Mouse (Mus musculus): ENCODE data around the gene Bach1.
"Not testable (repeated sequence)": the region's sequence is repeated elsewhere in the genome, so short reads cannot be mapped to it uniquely, and the experiment has no call there.

The Bach1 gene

DNA sequence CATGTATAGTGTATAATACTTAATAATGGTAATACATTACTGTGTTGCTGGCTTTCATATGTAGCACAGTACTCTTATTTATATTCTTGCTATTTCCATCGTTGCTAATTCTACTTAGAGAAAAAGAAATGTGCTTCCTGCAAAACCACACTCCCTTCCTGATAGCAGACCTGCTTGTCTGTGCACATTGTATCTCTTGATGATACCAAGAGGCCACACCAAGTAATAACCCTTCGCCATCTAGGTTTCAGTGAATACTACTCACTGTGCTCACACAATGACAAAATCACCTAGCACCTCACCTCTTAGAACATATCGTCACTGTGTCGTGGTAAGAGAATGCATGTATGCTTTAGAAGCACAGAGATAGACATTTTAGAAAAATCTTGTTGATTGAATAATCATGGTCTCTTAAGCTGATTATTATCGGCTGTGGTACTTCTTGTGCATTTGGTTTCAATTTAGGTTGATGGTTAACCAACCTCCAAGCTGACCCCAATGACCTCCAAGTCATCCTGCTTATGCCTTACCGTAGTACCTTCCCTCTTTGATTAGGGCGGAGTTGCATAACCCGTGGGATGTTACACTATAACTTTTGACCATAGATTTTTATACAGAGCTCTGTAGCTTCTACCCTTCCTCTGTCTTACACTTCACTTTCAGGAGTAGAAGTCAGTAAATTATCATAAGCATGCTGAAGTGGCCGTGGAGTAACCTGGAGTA is 17.7 kb upstream of the Bach1 start:
- DNase-seq (ENCODE audit: low spot score in 2 of 2), result no peak

DNA sequence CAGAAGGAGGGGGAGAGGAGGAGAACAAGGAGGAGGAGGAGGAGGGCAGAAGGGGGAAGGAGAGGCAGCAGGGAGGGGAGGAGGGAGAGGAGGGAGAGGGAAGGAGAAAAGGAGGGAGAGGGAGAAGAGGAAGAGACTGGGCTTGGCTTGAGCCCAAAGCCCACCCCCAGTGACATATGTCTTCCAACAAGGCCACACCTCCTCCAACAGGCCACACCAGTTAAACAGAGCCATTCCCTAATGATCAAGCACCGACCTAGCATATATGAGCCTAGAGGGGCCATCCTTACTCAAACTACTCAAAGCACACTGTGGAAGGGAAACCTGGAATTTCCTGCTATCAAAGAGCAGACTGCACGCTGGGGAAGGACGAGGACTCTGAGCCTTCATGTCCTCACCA is 16.9 kb upstream of the Bach1 start:
- no peak for DNase-seq (ENCODE audit: low spot score in 2 of 2)

DNA sequence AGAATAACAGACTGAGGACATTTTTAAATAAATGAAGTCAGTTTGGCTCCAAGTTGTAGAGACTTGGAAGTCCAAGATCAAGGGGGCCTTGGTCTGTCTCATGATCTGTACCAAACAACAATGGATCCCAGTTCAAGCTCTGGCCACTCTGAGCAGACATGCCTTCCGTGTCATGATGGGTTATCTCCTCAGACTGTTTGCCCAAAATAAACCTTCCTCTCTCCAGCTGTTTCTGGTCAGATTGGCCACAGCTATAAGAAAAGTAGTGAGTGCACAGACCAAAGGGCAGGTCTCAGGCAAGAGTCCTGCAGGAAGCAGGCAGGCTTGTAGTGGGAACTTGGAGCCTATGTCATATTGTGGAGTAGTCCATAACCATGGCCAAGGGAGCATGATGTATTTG is 12.3 kb upstream of the Bach1 start:
- no peak for DNase-seq (ENCODE audit: low spot score in 2 of 2)

DNA sequence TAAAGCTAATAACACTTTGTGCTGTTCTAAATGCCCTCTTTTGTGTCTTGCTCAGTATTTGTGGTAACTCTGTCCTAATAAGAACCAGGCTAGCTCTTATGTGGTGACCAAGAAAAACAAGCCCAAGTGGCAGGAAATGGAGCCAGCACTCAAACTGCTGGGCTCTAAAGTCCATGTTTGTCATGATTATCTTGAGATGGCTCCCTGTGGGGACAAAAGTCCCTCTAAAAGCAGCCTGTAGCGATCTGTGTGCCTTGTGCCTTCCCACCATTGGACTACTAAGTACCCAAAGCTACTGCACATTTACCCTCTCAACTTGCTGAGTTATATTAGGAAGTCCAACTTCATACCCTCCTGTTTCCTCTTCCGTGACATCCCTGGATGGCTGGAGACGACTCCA is 11.4 kb upstream of the Bach1 start:
- no peak for DNase-seq (ENCODE audit: low spot score in 2 of 2)

DNA sequence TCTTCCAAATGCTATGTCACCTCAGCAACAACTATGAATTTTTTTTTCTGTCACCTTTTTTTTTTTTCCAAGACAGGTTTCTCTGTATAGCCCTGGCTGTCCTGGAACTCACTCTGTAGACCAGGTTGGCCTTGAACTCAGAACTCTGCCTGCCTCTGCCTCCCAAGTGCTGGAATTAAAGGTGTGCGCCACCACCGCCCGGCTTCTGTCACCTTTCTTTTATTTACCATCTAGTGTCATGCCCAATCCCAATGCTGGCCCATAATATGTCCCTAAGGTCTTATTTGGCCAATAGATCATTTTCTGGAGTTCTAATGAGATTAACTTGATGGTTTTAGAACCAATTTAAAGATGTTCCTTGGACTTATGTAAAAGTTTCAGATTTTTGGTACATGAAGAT is 10.4 kb upstream of the Bach1 start:
- not testable (repeated sequence) for DNase-seq (ENCODE audit: low spot score in 2 of 2)

DNA sequence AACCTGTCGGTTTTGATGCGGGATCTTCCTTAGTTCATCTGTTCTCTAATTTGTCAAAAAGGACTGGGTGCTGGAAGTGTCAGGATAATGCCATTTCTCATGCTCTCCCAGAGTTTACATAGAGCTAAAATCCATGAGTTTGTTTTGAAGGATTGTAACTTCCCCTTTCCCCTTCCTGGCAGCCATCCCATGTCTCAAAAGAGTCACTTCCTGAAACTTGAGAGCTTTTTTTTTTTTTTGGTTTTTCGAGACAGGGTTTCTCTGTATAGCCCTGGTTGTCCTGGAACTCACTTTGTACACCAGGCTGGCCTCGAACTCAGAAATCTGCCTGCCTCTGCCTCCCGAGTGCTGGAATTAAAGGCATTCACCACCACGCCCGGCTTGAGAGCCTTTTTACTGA is 9.9 kb upstream of the Bach1 start:
- not testable (repeated sequence) for DNase-seq (ENCODE audit: low spot score in 2 of 2)

DNA sequence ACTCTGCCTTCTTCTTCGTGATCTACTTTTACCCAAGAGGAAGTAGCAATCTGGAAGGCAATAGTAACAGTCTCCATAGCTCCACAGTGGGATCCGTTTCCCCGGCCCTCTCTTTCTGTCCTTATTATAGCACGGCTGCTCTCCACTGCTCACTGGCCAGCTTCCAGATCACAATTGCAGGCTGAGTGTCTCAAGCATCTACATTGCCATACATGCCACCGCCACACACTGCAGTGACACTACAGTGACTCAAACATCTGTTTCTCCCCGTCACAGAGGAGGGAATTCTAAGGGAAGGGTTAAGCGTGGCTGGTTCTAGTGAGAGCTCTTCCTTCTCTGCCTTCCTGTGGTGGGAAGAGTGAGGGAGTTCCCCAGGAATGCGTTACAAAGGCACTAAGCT is 9.5 kb upstream of the Bach1 start:
- peak; percentile 24 to 36 for DNase-seq (ENCODE audit: low spot score in 2 of 2)

DNA sequence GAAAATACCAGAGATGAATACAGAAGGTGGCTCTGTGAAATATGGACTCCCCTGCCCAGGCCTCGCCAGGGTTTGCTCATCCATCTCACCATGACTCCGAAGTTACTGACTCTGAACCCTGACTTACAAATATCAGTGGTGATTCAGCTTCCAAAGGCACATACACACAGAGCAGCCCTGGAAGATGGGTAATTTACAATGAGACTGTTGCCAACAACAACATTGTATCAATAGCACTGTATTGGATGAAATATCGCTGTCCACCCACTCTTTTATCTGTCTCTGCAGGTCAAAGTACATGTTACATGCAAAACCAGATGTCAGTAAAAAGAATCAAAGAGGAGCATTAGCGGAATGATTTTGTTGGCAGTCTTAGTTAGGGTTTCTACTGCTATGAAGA is 8.2 kb upstream of the Bach1 start:
- no peak for DNase-seq (ENCODE audit: low spot score in 2 of 2)

DNA sequence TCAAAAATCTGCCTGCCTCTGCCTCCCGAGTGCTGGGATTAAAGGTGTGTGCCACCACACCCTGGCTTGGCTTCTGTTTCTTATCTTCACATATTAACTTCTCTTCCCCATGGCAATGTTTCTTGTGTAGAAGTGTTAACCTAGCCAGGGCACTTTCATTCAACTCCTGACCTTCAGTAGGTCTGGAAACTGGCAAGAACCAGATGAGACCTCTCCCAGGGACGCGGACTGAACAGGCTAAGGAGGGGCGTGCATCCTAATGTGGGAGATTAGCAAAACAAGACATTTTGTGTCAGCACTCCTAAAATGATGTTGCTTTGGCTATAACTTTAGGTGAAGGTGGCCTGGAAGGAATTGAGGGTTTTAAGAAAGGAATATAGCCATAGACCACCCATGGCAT is 7.6 kb upstream of the Bach1 start:
- no peak for DNase-seq (ENCODE audit: low spot score in 2 of 2)

DNA sequence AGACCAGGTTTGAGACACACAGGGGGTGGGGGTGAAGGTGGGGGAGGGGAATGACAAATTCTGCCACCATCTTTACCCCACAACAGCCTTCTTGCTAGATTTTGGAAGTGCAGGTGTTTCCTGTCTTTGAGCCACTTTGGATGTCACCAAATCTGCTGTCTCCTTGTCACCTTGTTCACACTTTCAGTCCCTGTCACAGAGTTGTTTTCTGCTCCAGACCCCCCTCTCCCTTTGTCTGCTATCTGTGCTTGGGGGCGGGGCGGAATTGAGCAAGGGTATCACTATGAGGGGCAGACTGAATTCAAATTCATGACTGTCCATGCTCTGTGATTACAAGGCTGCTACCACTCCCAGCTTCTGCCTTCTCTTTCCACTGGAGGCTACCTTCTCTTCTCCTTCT is 6.2 kb upstream of the Bach1 start:
- no peak for DNase-seq (ENCODE audit: low spot score in 2 of 2)

DNA sequence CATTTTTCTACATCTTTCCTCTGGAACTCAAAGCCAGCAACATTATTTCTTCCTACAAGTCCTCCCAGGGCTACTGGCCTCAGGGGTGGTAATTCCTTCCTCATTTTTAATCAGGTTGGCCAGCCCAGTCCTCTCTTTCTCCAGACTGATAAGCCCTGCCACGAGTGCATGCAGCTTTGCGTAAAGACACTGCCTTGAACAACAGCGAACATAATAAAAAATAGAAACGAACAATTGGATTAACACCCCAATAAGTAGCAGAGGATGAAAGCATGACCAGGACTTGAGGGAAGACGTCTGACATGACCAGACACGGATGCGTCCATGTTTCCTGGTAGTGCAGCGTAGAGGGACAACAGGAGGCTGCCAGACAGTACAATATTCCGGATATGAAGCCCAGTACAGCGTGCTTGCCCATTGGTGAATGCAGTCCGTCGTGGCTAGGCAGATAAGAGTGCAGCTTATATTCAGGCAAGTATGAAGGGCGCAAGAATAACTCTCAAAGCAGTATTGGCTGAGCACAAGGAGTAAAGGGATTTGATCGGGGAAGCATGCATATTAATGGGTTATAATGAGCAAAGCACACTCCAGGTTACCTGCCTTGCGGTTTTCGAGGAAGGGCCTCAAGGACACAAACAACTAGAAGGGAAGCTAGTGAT is 909 bp upstream of the Bach1 start:
- DNase-seq (ENCODE audit: low spot score in 2 of 2), result no peak

DNA sequence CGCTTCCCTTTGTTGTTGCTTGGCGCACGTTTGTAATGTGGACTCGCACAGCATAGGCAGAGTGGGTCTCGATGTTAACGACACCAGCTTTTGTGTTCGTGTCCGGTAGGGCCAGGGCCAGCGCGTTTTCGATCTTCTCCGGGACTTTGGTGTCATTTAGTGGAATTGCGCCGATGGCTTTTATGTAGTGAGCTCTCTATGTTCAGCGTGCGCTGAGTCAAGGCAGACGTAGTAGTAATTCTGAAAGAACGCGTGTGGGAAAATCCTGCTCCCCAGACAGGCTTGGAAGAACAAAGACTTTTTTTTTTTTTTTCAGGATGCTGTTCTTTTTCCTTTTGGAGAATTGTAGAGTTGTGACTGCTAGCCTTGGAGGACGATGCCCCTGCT is 554 bp downstream of the Bach1 start:
- DNase-seq (ENCODE audit: low spot score in 2 of 2), result peak in 1 of 2 experiments; percentile 27

DNA sequence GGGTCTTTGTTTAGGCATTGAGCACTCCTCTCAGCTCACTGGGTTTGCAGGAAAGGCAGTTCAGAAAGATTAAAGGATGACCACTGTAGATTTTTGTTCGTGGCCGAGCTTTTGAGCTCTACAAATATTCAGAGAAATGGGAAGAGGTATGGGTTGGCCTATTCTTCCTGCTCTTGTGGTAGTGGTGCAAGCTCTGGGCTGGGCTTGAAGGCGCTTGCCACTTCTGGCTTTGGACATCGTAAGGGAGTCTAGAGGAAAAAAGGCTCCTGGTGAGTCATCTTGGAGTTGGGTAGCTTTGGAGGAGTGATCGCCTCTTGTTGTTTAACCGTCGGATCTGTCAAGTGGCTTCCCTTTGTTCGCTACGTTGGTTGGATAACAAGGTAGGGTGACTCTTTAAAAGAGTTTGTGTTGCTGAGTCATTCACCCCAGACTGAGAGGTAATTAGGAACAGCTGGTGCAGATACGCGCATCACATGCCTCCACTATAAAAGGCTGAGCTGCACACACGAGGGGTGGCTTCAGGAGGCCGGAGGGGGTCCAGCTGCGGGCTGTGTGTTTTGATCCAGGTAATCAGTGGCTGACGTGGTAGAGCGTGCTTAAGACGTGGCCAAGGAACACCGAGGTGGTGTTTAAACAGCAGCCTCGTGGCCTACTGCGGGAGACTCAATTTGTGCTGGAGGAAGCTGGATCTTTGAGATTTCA is 1.1 kb downstream of the Bach1 start:
- DNase-seq (ENCODE audit: low spot score in 2 of 2), result peak; percentile 20 to 28

DNA sequence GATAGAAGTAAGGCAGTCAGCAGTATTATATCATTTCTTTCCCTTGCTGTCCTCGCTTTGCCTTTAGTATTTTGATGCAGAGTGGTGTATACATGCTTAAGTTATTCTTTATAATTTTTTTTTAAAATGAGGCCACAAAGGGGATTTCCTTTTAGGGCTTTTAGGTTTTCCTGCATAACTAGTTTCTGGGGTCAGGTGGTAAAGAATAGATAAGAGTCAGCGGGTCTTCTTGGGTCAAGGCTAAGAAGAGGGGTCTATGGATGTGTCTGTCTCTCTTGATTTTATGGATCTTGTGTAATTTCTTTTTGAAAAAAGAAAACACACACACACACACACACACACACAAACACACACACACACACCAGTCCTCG is 1.6 kb downstream of the Bach1 start:
- DNase-seq (ENCODE audit: low spot score in 2 of 2), result no peak

DNA sequence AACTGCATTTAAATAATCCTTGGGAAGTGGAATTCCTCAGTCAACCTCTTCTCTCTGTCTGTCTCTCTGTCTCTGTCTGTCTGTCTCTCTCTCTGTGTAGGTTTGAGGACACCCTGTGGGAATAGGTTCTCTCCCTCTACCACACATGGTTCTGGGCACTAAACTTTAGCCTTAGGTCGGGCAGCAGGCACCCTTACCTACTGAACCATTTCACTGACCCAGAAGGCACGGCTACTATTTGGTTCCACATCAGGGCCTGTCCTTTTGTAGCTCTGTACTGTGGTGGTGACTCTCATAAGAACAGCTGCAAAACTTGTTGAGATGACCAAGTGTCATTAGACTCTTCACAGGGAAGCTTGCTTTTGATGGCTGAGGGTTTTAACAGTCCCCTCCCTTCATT is 3.1 kb downstream of the Bach1 start:
- no peak for DNase-seq (ENCODE audit: low spot score in 2 of 2)

DNA sequence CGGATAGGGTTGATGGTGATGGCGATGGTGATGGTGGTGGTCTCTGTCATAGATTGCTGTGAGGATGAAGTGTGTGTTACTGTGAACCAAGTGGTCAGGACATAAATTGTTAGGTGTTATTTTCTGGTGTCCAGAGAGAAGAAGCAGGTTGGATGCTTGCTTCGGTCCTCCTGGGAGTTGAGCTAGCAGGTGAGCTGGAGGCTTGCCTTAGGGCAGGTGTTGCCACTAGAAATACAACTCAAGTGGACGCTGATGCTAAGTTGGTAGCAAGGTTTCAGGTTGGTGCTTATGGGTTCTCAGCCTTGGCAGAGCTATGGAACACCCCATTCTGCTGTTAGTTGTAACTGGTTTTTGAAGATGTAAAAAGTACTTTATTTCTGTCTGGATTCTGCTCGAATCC is 4.1 kb downstream of the Bach1 start:
- no peak for DNase-seq (ENCODE audit: low spot score in 2 of 2)

DNA sequence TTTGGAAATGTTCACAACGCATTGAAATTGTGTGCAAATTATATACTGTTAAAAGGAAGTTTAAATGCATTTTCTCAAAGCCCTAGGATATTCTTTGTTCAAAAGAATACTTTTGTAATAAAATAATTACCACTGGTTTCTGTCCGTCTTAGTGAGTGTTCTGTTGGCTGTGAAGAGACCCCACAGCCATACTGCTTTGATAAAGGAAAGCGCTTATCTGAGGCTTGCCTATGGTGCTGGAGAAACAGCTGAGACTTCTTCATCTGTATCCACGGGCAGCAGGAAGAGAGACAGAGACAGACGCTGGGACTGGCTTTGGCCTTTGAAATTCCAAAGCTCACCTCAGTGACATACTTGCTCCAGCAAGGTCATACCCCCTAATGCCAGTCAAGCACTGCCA is 5.5 kb downstream of the Bach1 start:
- DNase-seq (ENCODE audit: low spot score in 2 of 2), result no peak

DNA sequence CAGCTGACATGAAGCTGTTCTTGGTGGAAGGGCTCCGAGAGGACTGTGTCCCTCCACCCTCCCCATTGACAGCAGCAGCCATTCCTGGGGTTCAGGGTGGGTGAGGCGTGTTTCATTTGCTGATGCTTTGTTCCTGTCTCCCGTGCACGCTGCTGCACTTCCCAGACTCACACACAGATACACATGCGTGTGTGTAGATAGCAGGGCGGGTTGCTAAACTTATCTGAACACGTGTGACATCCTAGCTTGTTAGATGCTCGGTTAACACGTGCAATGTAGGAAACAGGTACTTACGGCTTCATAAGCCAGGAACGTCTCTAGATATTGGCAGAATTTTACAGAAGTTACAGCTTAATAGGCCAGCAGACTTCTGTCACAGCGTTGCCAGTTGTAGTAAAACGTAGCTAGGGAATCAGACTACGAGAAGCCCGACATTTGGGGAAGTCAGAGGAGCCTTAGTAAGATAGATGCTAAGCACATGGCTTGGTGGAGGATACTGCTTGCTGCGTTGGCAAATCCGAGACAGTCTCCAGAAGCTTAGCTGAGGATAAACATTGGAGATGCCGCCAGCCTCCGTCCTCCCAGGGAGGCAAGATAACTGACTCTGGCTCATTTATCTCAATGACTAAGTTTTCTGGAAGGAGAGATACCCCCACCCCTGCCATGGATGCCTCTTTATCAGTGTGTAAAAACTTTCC is 7.3 kb downstream of the Bach1 start:
- DNase-seq (ENCODE audit: low spot score in 2 of 2), result no peak

DNA sequence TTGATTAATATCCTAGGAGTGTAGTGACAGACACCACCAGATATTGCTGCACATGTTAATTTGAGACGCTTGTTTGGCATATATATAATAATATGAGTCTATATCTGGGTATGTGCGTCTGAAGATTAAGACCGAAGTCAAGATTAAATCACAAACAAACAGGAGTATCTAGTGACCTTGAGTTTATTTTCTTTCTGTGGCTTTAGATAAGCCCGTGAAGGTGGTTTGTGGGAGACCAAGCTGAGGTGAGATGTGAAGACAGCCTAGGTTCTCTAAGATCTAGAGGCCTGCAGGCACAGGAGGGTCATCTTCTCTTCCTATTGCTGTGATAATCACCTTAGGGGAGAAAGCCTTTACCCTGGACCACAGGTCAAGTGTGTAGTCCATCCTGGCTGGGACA is 8.6 kb downstream of the Bach1 start:
- DNase-seq (ENCODE audit: low spot score in 2 of 2), result no peak

DNA sequence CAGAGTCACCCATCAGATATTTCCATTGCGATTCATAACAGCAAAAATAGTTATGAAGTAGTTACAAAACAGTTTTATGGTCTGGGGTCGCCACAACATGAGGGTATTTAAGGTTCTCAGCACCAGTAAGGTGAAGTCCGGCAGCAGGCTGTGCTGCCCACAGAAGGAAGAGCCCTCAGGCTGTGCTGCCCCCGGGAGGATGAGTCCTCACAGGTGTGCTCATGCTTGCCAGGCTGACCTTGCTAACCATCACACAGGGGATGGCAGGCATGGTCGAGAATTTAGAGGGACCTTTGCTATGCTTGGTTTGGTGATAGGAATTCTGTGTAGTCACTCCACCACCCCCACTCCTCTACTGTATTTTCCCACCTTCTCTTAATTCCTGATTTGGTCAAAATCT is 9.8 kb downstream of the Bach1 start:
- DNase-seq (ENCODE audit: low spot score in 2 of 2), result no peak

DNA sequence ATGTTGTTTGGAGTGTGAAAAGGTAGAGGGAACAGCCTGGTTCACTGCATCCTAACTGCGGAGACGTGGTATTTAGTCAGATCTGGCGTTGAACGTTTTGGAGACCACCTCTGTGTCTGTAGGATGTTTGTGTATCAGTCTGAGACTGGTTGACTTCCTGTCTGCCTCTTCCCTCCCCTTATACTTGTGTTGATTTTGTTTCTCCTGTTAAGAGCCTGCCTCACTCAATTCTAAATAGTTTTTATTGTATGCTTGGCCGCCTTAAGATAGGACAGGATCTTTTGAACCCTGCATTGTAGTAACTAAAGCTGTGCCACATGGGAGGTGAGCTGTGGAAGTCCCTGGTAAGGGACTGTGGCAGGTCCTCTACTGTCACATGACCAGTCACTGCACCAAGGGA is 10.4 kb downstream of the Bach1 start:
- DNase-seq (ENCODE audit: low spot score in 2 of 2), result no peak

DNA sequence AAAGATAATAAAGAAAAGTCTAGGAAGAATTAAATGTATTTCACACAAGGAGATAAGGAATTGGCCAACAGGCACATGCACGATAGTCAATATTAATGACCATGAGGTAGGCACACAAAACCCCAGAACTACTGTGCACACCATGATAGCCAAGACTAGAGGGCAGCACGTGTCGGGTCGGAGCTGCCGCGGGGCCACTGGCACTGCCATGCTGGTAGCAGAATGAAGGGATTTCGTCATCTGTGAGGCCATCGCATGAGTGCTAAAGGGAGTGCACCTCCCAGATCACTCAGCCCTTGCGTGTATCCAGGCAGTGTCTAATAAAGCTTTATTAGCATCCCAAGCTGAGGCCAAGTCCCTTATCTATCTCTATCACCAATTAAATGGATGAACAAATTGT is 11.2 kb downstream of the Bach1 start:
- no peak for DNase-seq (ENCODE audit: low spot score in 2 of 2)

DNA sequence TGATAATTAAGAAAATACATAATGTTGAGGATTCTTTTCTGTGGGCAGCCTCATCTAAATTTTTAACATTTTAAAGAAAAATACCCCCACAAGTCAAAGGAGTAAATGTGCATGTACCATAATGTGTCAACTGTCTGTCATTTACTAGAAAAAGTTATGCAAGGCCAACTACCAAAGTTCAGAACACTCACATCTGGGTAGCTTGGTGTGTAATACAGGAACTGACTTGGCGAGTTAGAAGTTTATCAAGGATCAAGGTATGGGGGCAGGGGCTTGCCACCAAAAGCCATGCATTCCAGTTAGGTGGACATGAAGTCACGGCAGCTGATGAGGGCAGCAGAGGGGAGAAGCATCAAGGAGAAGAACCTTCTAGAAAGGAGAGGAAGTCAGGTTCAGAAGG is 13.2 kb downstream of the Bach1 start:
- DNase-seq (ENCODE audit: low spot score in 2 of 2), result no peak
